Mouse (Mus musculus) myocyte (in vitro differentiated cells): ENCODE measurements around the gene Cyth2. TPM values are rescaled to one million over a fixed set of nuclear protein-coding genes. Genes with fewer than 3 reads are reported as not detected.
A peak's percentile ranks its signal among the peaks of the same experiment; 100 is the strongest.

Experiments
- H3K27me3 ChIP-seq: one replicate; pipeline ENCODE4 v1.6.1; 2011; ENCODE audit not compliant: control insufficient read depth, insufficient read depth, insufficient read length
- H3K36me3 ChIP-seq: one replicate; pipeline ENCODE4 v1.6.1; 2011; ENCODE audit not compliant: control insufficient read depth, insufficient read depth
- H3K4me2 ChIP-seq: one replicate; pipeline ENCODE4 v1.6.1; 2011; ENCODE audit warnings: low read depth, control low read depth
- H3K4me3 ChIP-seq: one replicate; pipeline ENCODE4 v1.5.1; 2011; ENCODE audit warnings: mild to moderate bottlenecking, control low read depth, moderate library complexity
- H3K79me2 ChIP-seq: one replicate; pipeline ENCODE4 v1.6.1; 2011; ENCODE audit not compliant: control insufficient read depth, insufficient read depth
- H3ac ChIP-seq: one replicate; pipeline ENCODE4 v1.6.1; 2011; ENCODE audit not compliant: control insufficient read depth, insufficient read length
- CEBPB ChIP-seq: IDR thresholded peaks from 2 replicates; pipeline ENCODE4 v1.6.1; 2011; ENCODE audit warnings: mild to moderate bottlenecking, moderate library complexity; ENCODE audit not compliant: poor library complexity, insufficient read depth, severe bottlenecking
- E2F4 ChIP-seq: IDR thresholded peaks from one replicate; pipeline ENCODE4 v1.6.1; 2011; ENCODE audit warnings: mild to moderate bottlenecking, control low read depth, moderate library complexity; ENCODE audit not compliant: insufficient read depth
- MAX ChIP-seq: IDR thresholded peaks from one replicate; pipeline ENCODE4 v1.6.1; 2011; ENCODE audit warnings: low read depth, mild to moderate bottlenecking, control low read depth
- MYOD1 ChIP-seq, 3 experiments: IDR thresholded peaks; one replicate each; pipeline ENCODE4 v1.6.1; 2011; ENCODE audit warnings: control low read depth in 2 of 3, low read depth in 2 of 3, mild to moderate bottlenecking in 2 of 3, moderate library complexity in 1 of 3; ENCODE audit not compliant: insufficient read length in 2 of 3, control insufficient read depth in 1 of 3
- MYOG ChIP-seq, 3 experiments: IDR thresholded peaks; one replicate each; pipeline ENCODE4 v1.6.1; 2011; ENCODE audit warnings: control low read depth in 2 of 3, low read depth in 2 of 3, mild to moderate bottlenecking in 2 of 3; ENCODE audit not compliant: insufficient read length in 2 of 3, control insufficient read depth in 1 of 3, insufficient read depth in 1 of 3
- POLR2A ChIP-seq: IDR thresholded peaks from one replicate; pipeline ENCODE4 v1.6.1; 2011; ENCODE audit warnings: low read depth, mild to moderate bottlenecking, control low read depth, moderate library complexity; ENCODE audit not compliant: insufficient read length
- POLR2AphosphoS2 ChIP-seq: IDR thresholded peaks from one replicate; pipeline ENCODE4 v1.6.1; 2011; ENCODE audit warnings: low read depth, control low read depth; ENCODE audit not compliant: insufficient read length
- REST ChIP-seq: IDR thresholded peaks from one replicate; pipeline ENCODE4 v1.6.1; 2011; ENCODE audit warnings: mild to moderate bottlenecking, control low read depth, moderate library complexity; ENCODE audit not compliant: insufficient read depth, insufficient read length
- SRF ChIP-seq: IDR thresholded peaks from one replicate; pipeline ENCODE4 v1.6.1; 2011; ENCODE audit warnings: low read depth; ENCODE audit not compliant: control insufficient read depth, insufficient read length
- TCF12 ChIP-seq: IDR thresholded peaks from one replicate; pipeline ENCODE4 v1.6.1; 2011; ENCODE audit warnings: mild to moderate bottlenecking, control low read depth; ENCODE audit not compliant: poor library complexity, insufficient read depth, severe bottlenecking
- TCF3 ChIP-seq: IDR thresholded peaks from one replicate; pipeline ENCODE4 v1.6.1; 2011; ENCODE audit warnings: low read depth, control low read depth; ENCODE audit not compliant: insufficient read length
- USF1 ChIP-seq: IDR thresholded peaks from one replicate; pipeline ENCODE4 v1.6.1; 2011; ENCODE audit warnings: low read depth, mild to moderate bottlenecking, control low read depth, moderate library complexity
- polyA plus RNA-seq: library from polyadenylated mRNA; unstranded; fragments of >200 nt; fragmentation: generic; extraction: Trizol; gene quantifications from one replicate; pipeline ENCODE4 v1.2.1, GENCODE M21; 2012; ENCODE audit warnings: missing spikeins

Gene Cyth2
- polyA plus RNA-seq, 1 experiment = 145 TPM

DNA sequence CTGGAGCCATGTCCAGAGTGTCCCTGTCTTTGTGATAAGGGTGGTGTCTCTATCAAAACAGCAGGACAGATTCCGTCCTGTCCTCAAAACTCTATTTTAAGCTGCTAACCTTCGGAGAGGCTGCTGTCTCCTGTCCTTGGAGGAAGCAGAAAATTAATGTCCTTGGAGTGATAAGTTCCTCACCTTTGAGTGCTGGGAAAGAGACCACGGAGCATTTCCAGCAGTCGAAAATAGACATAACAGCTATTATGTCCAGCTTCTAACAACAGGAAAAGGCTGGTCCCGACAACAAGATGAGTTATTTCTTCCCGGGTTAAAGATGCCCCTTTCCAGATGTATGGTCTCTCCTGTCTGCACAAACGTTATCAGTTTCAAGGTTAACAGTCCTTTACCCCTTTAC, 39.1 kb downstream of the Cyth2 start:
- H3K4me3 ChIP-seq = no peak overlapping the region
- H3K4me2 ChIP-seq = no peak overlapping the region
- no peaks in the 10 kb centered on the region for H3K36me3 ChIP-seq
- H3ac ChIP-seq = no peak overlapping the region
- no peaks in the 10 kb centered on the region for H3K79me2 ChIP-seq
- no peak for TF ChIP-seq CEBPB
- no peak for TF ChIP-seq TCF12
- TF ChIP-seq MYOG (IDR thresholded peaks at IDR 0.05; ENCODE audit: control insufficient read depth in 1 of 3, insufficient read depth in 1 of 3, insufficient read length in 2 of 3, low read depth in 2 of 3) = no peak
- no peak for TF ChIP-seq MAX
- no peak for TF ChIP-seq MYOD1 (IDR thresholded peaks at IDR 0.05; ENCODE audit: control insufficient read depth in 1 of 3, insufficient read length in 2 of 3, low read depth in 2 of 3)
- no peak for TF ChIP-seq TCF3
- TF ChIP-seq POLR2A = no peak
- peaks cover 18% of the 10 kb centered on the region for H3K27me3 ChIP-seq

DNA sequence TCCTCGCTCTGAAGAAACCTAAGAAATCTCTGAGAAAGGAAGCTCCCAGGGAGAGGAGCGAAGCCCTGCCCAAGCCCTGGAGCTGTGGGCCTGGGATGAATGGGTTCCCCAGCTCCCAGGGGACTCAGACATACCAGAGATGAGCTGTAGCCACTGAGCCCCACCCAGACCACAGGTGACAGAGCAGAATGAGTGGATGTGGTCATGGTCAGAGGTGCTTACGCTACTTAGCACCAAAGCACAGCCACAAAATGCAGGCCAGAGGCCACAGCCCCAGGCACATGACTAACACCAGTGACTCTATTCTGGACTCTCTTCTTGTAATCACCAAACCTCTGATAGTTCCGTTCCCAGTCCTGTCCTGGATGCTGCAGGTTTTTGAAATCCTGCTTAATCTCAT, 43.3 kb downstream of the Cyth2 start:
- Histone ChIP-seq H3K36me3 (no peaks in the 10 kb centered on the region), H3K79me2 (no peaks in the 10 kb centered on the region), H3K27me3 (peaks cover 18% of the 10 kb centered on the region), H3ac (no peak overlapping the region), H3K4me2 (peak overlapping the region; percentile 21), H3K4me3 (no peak overlapping the region)
- TF ChIP-seq MYOD1 (IDR thresholded peaks at IDR 0.05; ENCODE audit: control insufficient read depth in 1 of 3, insufficient read length in 2 of 3, low read depth in 2 of 3) (peak in 2 of 3 experiments; percentile 10 to 68), MYOG (IDR thresholded peaks at IDR 0.05; ENCODE audit: control insufficient read depth in 1 of 3, insufficient read depth in 1 of 3, insufficient read length in 2 of 3, low read depth in 2 of 3) (peak in 1 of 3 experiments; percentile 63), TCF12 (no peak)

DNA sequence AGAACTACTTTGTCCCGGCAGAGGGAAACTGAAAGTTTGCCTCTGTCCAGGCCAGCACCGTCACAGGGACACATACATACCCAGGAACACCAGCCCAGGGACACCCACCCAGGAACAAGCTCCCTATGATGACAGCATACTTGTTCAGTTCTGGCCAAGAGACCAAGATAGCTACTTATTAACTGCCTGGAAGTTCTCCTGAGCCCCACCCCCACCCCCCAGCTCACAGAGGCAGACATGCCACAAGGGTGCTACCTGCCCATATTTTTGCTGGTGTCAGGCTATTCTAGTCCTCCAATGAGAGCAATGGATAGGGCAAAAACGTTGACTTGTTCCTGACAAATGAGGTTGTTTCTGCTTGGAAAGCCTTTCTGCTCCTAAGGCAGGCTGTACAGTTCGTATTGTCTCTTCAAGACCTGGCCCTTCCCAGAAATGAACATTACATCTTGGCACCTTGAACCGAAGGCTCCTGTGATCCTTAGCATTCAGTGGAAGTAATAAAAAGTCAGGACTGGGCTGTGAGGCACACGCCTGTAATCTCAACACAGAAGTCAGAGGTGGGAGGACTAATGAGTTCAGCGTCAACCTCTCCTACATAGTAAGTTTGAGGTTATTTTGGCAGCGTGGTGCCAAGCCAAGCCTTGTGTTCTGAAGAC, 43.8 kb downstream of the Cyth2 start:
- peaks cover 18% of the 10 kb centered on the region for H3K27me3 ChIP-seq
- no peaks in the 10 kb centered on the region for H3K36me3 ChIP-seq
- TF ChIP-seq E2F4 (no peak), POLR2A (no peak), MYOG (IDR thresholded peaks at IDR 0.05; ENCODE audit: control insufficient read depth in 1 of 3, insufficient read depth in 1 of 3, insufficient read length in 2 of 3, low read depth in 2 of 3) (no peak), REST (no peak), SRF (no peak), POLR2AphosphoS2 (no peak), TCF12 (no peak), TCF3 (no peak)
- no peak overlapping the region for H3K4me3 ChIP-seq
- H3K4me2 ChIP-seq = peak overlapping the region; percentile 21
- H3K79me2 ChIP-seq = no peaks in the 10 kb centered on the region
- H3ac ChIP-seq = no peak overlapping the region

DNA sequence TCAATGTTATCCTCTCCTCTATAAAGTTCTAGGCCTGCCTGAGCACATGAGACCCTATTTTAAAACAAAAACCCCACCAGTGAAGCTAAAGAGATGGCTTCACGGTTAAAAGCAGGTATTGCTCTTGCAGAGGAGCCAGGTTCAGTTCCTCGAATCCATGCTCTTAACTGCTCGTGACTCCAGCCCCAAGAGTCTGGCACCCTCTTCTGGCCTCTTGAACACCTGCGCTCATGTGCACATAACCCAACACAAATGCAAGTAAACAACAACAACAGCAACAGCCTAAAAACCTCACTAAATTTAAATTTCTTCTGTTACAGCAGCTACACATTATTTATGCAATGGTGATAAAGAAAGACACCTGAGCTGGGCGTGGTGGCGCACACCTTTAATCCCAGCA, 46.9 kb downstream of the Cyth2 start:
- Histone ChIP-seq H3K4me3 (no peak overlapping the region), H3K79me2 (no peaks in the 10 kb centered on the region), H3K4me2 (no peak overlapping the region), H3K27me3 (no peaks in the 10 kb centered on the region), H3K36me3 (no peaks in the 10 kb centered on the region), H3ac (no peak overlapping the region)
- no peak for TF ChIP-seq REST
- TF ChIP-seq TCF12 = no peak
- TF ChIP-seq E2F4 = no peak
- TF ChIP-seq POLR2A = no peak
- TF ChIP-seq MYOG (IDR thresholded peaks at IDR 0.05; ENCODE audit: control insufficient read depth in 1 of 3, insufficient read depth in 1 of 3, insufficient read length in 2 of 3, low read depth in 2 of 3) = no peak
- TF ChIP-seq MAX = no peak
- TF ChIP-seq POLR2AphosphoS2 = no peak
- TF ChIP-seq MYOD1 (IDR thresholded peaks at IDR 0.05; ENCODE audit: control insufficient read depth in 1 of 3, insufficient read length in 2 of 3, low read depth in 2 of 3) = no peak
- no peak for TF ChIP-seq USF1

DNA sequence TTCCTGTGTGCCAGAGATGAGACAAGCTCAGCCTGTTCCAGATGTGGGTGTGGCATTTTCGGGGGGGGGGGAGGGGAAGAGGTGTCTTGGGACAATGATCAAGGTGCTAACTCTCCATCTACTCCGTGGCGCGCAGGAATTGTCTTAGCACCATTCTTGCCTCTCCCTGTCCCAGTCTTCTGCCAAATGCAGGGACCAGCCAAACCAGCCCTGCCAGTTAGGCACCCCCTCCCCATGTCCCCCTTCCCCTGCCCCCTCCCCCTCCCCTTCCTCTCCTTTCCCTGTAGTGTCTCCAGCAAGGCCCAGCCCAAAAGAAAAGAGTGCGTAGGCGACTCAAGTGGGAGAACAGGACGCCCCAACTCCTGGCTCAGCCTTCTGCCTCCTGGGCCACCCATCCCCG, 47.6 kb downstream of the Cyth2 start:
- Histone ChIP-seq H3K79me2 (no peaks in the 10 kb centered on the region), H3ac (no peak overlapping the region), H3K27me3 (no peaks in the 10 kb centered on the region), H3K36me3 (no peaks in the 10 kb centered on the region), H3K4me2 (no peak overlapping the region), H3K4me3 (no peak overlapping the region)
- TF ChIP-seq POLR2A (no peak), POLR2AphosphoS2 (no peak), MYOG (IDR thresholded peaks at IDR 0.05; ENCODE audit: control insufficient read depth in 1 of 3, insufficient read depth in 1 of 3, insufficient read length in 2 of 3, low read depth in 2 of 3) (no peak), E2F4 (no peak), MYOD1 (IDR thresholded peaks at IDR 0.05; ENCODE audit: control insufficient read depth in 1 of 3, insufficient read length in 2 of 3, low read depth in 2 of 3) (no peak), SRF (no peak), REST (no peak), TCF12 (no peak), MAX (no peak), USF1 (no peak), TCF3 (no peak), CEBPB (no peak)
